Mouse (Mus musculus): ENCODE data around the gene Scgb2b17.
"Not testable (repeated sequence)": the region's sequence is repeated elsewhere in the genome, so short reads cannot be mapped to it uniquely, and the experiment has no call there.

Scgb2b17 gene

DNA sequence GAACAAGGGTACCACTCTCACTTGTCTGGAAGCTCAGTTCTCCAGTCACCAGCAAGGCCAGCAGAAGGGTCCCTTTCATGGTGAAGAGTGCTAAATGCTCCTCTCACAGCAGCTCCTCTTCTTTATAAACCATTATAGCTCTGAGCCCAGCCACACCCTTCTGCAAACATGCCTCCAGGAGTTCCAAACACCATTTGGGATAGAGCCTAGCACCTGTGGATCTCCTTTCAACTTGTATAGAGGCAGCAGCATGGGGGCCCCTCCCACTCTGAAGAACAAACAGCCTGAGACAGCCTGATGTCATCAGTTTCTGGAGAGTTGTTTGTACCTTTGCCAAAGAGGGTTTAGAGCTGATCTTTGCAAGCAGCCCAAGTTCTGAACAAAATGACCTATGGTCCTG is at the start of gene Scgb2b17:
TSS of gene Scgb2b17 (minus strand) at position 101 of the 400 bp plus-strand sequence.
- in situ Hi-C loops (cut with MboI, MseI), result not testable (repeated sequence)

DNA sequence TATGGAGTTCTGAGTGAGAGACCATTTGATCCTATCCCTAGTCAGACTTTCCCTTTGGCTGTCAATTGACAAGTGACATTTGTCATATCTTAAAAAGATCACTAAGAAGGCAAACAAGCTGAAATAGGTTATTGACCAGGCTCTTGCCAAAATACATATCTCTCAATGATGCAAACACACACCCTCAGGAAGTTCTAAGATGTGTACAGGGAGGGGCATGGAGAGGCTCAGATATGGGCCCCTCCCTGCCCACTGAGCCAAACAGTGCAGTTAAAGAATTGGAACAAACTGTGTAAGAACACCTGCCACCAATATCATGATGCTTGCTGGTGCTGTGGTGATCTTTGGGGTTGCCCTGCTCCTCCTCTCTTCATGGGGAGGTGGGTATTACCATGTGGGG is 6.8 kb upstream of the Scgb2b17 start, which contains the start of gene Scgb1b17:
TSS of gene Scgb1b17 (plus strand) at position 301 of the 400 bp plus-strand sequence.
- in situ Hi-C loops (cut with MboI, MseI), result loop anchor here (5.0 kb wide), 1 partner anchor 966 kb away; no protein-coding TSS in a partner anchor
